Mouse (Mus musculus) ES-E14 (cell line): ENCODE measurements at regions not wholly inside any gene's neighbourhood (a gene's known extent, or its start where the extent isn't known, plus 50 kb on each side); places are given as distances from the start of the nearest gene placed in this dataset.

Experiments used
- CHD2 ChIP-seq: IDR thresholded peaks from 2 replicates; pipeline ENCODE4 v1.6.1; 2014; ENCODE audit warnings: mild to moderate bottlenecking, low read depth, low read length, inconsistent platforms
- HCFC1 ChIP-seq: IDR thresholded peaks from 2 replicates; pipeline ENCODE4 v1.6.1; 2012; ENCODE audit warnings: low read length, inconsistent platforms, borderline replicate concordance; ENCODE audit not compliant: insufficient read depth
- MAFK ChIP-seq: IDR thresholded peaks from 2 replicates; pipeline ENCODE4 v1.6.1; 2014; ENCODE audit warnings: mild to moderate bottlenecking, low read depth, low read length, inconsistent platforms; ENCODE audit not compliant: insufficient read depth
- ZC3H11A ChIP-seq: IDR thresholded peaks from 2 replicates; pipeline ENCODE4 v1.6.1; 2012; ENCODE audit warnings: low read depth, mild to moderate bottlenecking, inconsistent platforms, low read length, borderline replicate concordance
- ZNF384 ChIP-seq: IDR thresholded peaks from 2 replicates; pipeline ENCODE4 v1.6.1; 2012; ENCODE audit warnings: low read depth, low read length, inconsistent platforms

DNA sequence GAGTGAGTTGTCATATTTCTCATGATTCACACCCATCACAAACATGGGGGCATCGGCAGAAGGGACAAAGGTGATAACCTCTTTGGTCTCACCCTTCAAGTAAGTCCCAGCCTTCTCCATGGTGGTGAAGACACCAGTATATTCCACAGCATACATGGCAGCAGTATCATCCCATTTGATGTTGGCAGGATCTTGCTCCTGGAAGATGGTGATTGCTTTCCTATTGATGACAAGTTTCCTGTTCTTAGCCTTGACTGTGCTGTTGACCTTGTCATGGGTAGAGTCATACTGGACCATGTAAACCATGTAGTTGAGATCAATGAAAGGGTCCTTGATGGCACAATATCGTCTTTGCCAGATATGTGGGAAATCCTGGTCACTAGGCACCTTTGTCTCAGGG lies 180.4 kb upstream of the Slc30a5 start:
- TF ChIP-seq CHD2 (no peak), ZC3H11A (no peak), ZNF384 (no peak), HCFC1 (no peak), MAFK (no peak)
